Mouse (Mus musculus): Measurements from ENCODE around the gene Vgll4.

DNA sequence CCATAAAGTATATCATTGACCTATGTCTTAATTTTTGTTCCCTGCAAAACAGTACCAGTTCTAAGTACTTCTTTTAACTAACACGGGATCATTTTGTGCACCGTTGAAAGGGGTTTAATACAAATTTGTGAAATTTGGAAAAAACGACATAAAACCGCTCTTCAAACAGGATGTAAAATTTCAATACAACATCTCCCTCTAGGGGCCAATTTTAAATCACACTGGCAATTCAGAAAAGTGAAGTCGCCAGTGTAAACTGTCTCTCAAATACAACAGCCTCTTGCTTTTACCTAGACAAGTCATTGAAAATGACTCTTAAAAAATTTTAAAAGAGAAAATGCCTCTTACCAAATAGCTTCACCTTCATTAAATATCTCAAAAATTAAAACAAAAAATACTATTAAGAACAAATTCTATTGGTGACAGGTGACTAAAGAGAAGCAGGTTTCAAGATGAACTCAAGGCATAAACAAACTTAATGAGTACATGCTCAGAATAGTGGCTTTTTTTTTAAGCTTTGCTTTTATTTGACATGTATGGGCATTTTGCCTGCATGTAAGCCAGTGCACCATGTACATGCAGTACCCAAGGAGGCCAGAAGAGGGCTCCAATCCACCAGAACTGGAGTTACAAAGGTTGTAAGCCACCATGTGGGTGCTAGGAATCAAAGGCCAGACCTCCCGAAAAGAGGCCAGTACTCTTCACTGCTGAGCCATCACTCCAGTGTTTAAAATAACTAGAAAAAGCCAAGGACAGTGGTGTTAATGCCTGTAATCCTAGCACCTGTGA lies 43.2 kb downstream of the Vgll4 start:
- TF ChIP-seq CTCF (IDR thresholded peaks at IDR 0.05) (peak; percentile 66), EP300 (IDR thresholded peaks at IDR 0.05; ENCODE audit: insufficient read depth, low read depth, low read length) (no peak)

All from heart, adult 2 months (tissue).